12 mouse cellular contexts compared by ENCODE assay signal in genomic region chr15:97407496-97408454, GRCm38 (mm10).
DNase-seq lines count a peak whose midpoint lies in the region; ATAC-seq and TF ChIP-seq lines count a peak whose summit lies in the region.
"Had no signal": no experiment of that assay in that cellular context is flagged by ENCODE, and none has a peak within 500 bp of the region (broad histone marks: within the 10 kb centered on the region; RNA-seq: fewer than 3 reads in every experiment).

No protein-coding gene starts in this region.

- peak; percentile 25 for DNase-seq in forebrain, postnatal 0 days
- peak; percentile 6 for DNase-seq in lung, adult 2 months
- no peak for DNase-seq in lung, postnatal 25 days (ENCODE audit: low spot score)
- DNase-seq in left cerebral cortex, postnatal 25 days (ENCODE audit: low spot score in 2 of 2) = peak; percentile 9 to 76
- no peak for DNase-seq in embryo, embryonic 9.5 days (ENCODE audit: extremely low spot score)
- DNase-seq in cerebellum, postnatal 10 days = no peak
- DNase-seq: cerebellum, adult 8-10 months had no signal

- ATAC-seq in forebrain, postnatal 0 days = no peak
- ATAC-seq in forebrain, embryonic 16.5 days = no peak
- ATAC-seq in stomach, embryonic 16.5 days (ENCODE audit: insufficient read depth, low FRiP score) = 0 out of 2 replicates have a peak, but pooled peaks have one; percentile 53
- ATAC-seq: intestine, postnatal 0 days; midbrain, embryonic 16.5 days had no signal

- no peaks in the 10 kb centered on the region for H3K27me3 ChIP-seq in forebrain, postnatal 0 days (ENCODE audit: insufficient read depth, low read length)
- no peaks in the 10 kb centered on the region for H3K27me3 ChIP-seq in forebrain, embryonic 16.5 days (replicated peaks; ENCODE audit: control insufficient read depth, insufficient read depth, low read length)
- H3K27me3 ChIP-seq in stomach, embryonic 16.5 days (ENCODE audit: control insufficient read depth, insufficient read depth, low read length) = no peaks in the 10 kb centered on the region
- H3K27me3 ChIP-seq: limb, embryonic 12.5 days had no signal

- H3K27ac ChIP-seq in forebrain, postnatal 0 days (ENCODE audit: low read depth, low read length) = no peak overlapping the region
- no peak overlapping the region for H3K27ac ChIP-seq in forebrain, embryonic 16.5 days (ENCODE audit: low read length)
- H3K27ac ChIP-seq in stomach, embryonic 16.5 days (ENCODE audit: low read length) = peak overlapping the region; percentile 49
- H3K27ac ChIP-seq: limb, embryonic 12.5 days had no signal

- no peak overlapping the region for H3K9ac ChIP-seq in forebrain, postnatal 0 days
- H3K9ac ChIP-seq in forebrain, embryonic 16.5 days (replicated peaks; ENCODE audit: low read depth, low read length) = no peak overlapping the region
- no peak overlapping the region for H3K9ac ChIP-seq in stomach, embryonic 16.5 days (ENCODE audit: low read length)
- H3K9ac ChIP-seq: limb, embryonic 12.5 days had no signal

- 63% methylated on average over 17 of the region's 17 CpGs for WGBS in forebrain, postnatal 0 days
- 63% methylated on average over 17 of the region's 17 CpGs for WGBS in forebrain, embryonic 16.5 days
- 62% methylated on average over 17 of the region's 17 CpGs for WGBS in lung, adult 2 months
- WGBS in stomach, embryonic 16.5 days = 38% methylated on average over 17 of the region's 17 CpGs

- H3K4me1 ChIP-seq in forebrain, postnatal 0 days (ENCODE audit: insufficient read depth) = no peaks in the 10 kb centered on the region
- H3K4me1 ChIP-seq in forebrain, embryonic 16.5 days (replicated peaks; ENCODE audit: control insufficient read depth, insufficient read depth, low read length) = no peaks in the 10 kb centered on the region
- H3K4me1 ChIP-seq in lung, adult 2 months (ENCODE audit: control insufficient read depth, insufficient read depth, low read length) = no peaks in the 10 kb centered on the region
- H3K4me1 ChIP-seq in stomach, embryonic 16.5 days (ENCODE audit: control insufficient read depth, insufficient read depth, low read length) = peaks cover 12% of the 10 kb centered on the region
- H3K4me1 ChIP-seq: limb, embryonic 12.5 days had no signal

- no peak for TF ChIP-seq CTCF in forebrain, postnatal 0 days (IDR thresholded peaks at IDR 0.05; ENCODE audit: low read depth)
- no peak for TF ChIP-seq CTCF in lung, adult 2 months (IDR thresholded peaks at IDR 0.05; ENCODE audit: insufficient read depth, low read length)

- no peaks in the 10 kb centered on the region for H3K9me3 ChIP-seq in forebrain, postnatal 0 days (ENCODE audit: low read length)
- H3K9me3 ChIP-seq in forebrain, embryonic 16.5 days (ENCODE audit: control insufficient read depth, low read length) = peaks cover 1% of the 10 kb centered on the region; the same call in 1 of the 2 replicates
- no peaks in the 10 kb centered on the region for H3K9me3 ChIP-seq in stomach, embryonic 16.5 days (replicated peaks; ENCODE audit: control insufficient read depth, low read length)

- H3K36me3 ChIP-seq in forebrain, postnatal 0 days (ENCODE audit: insufficient read depth) = no peaks in the 10 kb centered on the region
- H3K36me3 ChIP-seq in forebrain, embryonic 16.5 days (ENCODE audit: control insufficient read depth, insufficient read depth) = no peaks in the 10 kb centered on the region
- no peaks in the 10 kb centered on the region for H3K36me3 ChIP-seq in stomach, embryonic 16.5 days (ENCODE audit: control insufficient read depth, insufficient read depth, low read length)
- H3K36me3 ChIP-seq: limb, embryonic 12.5 days had no signal

- no peak for TF ChIP-seq POLR2A in lung, adult 2 months (IDR thresholded peaks at IDR 0.05; ENCODE audit: borderline replicate concordance, extremely low read depth, low read depth, low read length)

- H3K4me3 ChIP-seq in forebrain, postnatal 0 days (ENCODE audit: low read depth, low read length) = no peak overlapping the region
- no peak overlapping the region for H3K4me3 ChIP-seq in forebrain, embryonic 16.5 days (replicated peaks; ENCODE audit: low read length)
- H3K4me3 ChIP-seq in lung, adult 2 months (replicated peaks; ENCODE audit: extremely low read depth, low read depth, low read length) = no peak overlapping the region
- H3K4me3 ChIP-seq in stomach, embryonic 16.5 days (replicated peaks; ENCODE audit: low read length) = no peak overlapping the region
- H3K4me3 ChIP-seq: limb, embryonic 12.5 days had no signal

- intact Hi-C loops in left cerebral cortex, postnatal 25 days (cut with DNase I) = no loop called here

- no peak overlapping the region for H3K4me2 ChIP-seq in forebrain, postnatal 0 days (ENCODE audit: low read depth)
- no peak overlapping the region for H3K4me2 ChIP-seq in forebrain, embryonic 16.5 days (ENCODE audit: low read length)
- 0 out of 2 replicates have a peak overlapping the region, but pooled peaks have one; percentile 4 for H3K4me2 ChIP-seq in stomach, embryonic 16.5 days (ENCODE audit: low read depth, low read length)
- H3K4me2 ChIP-seq: limb, embryonic 12.5 days had no signal

Comparison
In these comparisons a context has a peak if more than half of its experiments do, and no peak if none do; other contexts are left out.
1. DNase-seq: peak in forebrain, postnatal 0 days (single experiment), lung, adult 2 months (single experiment) and left cerebral cortex, postnatal 25 days (2 of 2); none in lung, postnatal 25 days (single experiment), embryo, embryonic 9.5 days (single experiment) and cerebellum, postnatal 10 days (0 of 2).